Mouse (Mus musculus) midbrain, embryonic 11.5 days (tissue): ENCODE measurements around the gene Ms4a18. TPM values are rescaled to one million over a fixed set of nuclear protein-coding genes. Genes with fewer than 3 reads are reported as not detected.

Source experiments
- ATAC-seq: fragments of 200-750 bp; cut with Nextera tagmentation; 2 replicates; pipeline ENCODE4 v1.8.0; 2017; ENCODE audit warnings: moderate TSS enrichment, moderate library complexity; ENCODE audit not compliant: low FRiP score
- DNase-seq: peaks from one replicate; pipeline ENCODE4 v3.0.0; 2015; ENCODE audit warnings: low spot score; ENCODE audit errors: missing footprints
- H3K27ac ChIP-seq: fragments of 300-500 bp; sonication (generic); 2 replicates; pipeline ENCODE4 v1.5.1; 2014; ENCODE audit warnings: low read depth, low read length
- H3K27me3 ChIP-seq: fragments of 300-500 bp; sonication (generic); 2 replicates; pipeline ENCODE4 v1.6.1; 2014; ENCODE audit warnings: mild to moderate bottlenecking, low read length, moderate library complexity, mixed read lengths; ENCODE audit not compliant: control insufficient read depth, insufficient read depth
- H3K36me3 ChIP-seq: fragments of 300-500 bp; sonication (generic); 2 replicates; pipeline ENCODE4 v1.6.1; 2014; ENCODE audit warnings: mild to moderate bottlenecking, low read length, moderate library complexity, mixed read lengths; ENCODE audit not compliant: control insufficient read depth, insufficient read depth
- H3K4me1 ChIP-seq: fragments of 300-500 bp; sonication (generic); 2 replicates; pipeline ENCODE4 v1.6.1; 2014; ENCODE audit warnings: low read length; ENCODE audit not compliant: control insufficient read depth, insufficient read depth
- H3K4me2 ChIP-seq: fragments of 300-500 bp; sonication (generic); 2 replicates; pipeline ENCODE4 v1.6.1; 2014; ENCODE audit warnings: mild to moderate bottlenecking, moderate library complexity
- H3K4me3 ChIP-seq: fragments of 300-500 bp; sonication (generic); 2 replicates; pipeline ENCODE4 v1.5.1; 2014; ENCODE audit warnings: low read depth, low read length
- H3K9ac ChIP-seq: fragments of 300-500 bp; sonication (generic); 2 replicates; pipeline ENCODE4 v1.6.1; 2014; ENCODE audit warnings: low read length
- H3K9me3 ChIP-seq: fragments of 300-500 bp; sonication (generic); 2 replicates; pipeline ENCODE4 v1.6.1; 2016; ENCODE audit warnings: low read length; ENCODE audit not compliant: control insufficient read depth
- WGBS: fragments of 180-500 bp; shearing (Covaris S2); extraction: QIAGEN DNeasy Blood & Tissue Kit; methylation state at CpG from one replicate; pipeline ENCODE4 v1.1.7; 2014; 5-methylcytosine and 5-hydroxymethylcytosine counted together
- polyA plus RNA-seq: library from polyadenylated mRNA; unstranded; fragments of >200 nt; fragmentation: Nextera tagmentation; extraction: Ambion mirVana; gene quantifications from 2 replicates; pipeline ENCODE4 v1.2.1, GENCODE M21; 2014

Ms4a18 gene
- polyA plus RNA-seq, 1 experiment from 2014 or later: not detected

GRCm38 (mm10) chr19:11048503-11048902 is 30.7 kb upstream of the Ms4a18 start:
- H3K4me2 ChIP-seq: no peak overlapping the region
- no peak overlapping the region for H3K9ac ChIP-seq
- ATAC-seq: no peak
- no peaks in the 10 kb centered on the region for H3K4me1 ChIP-seq
- H3K27ac ChIP-seq: no peak overlapping the region
- H3K9me3 ChIP-seq: no peaks in the 10 kb centered on the region
- no peak for DNase-seq
- 75% methylated on average over 1 of the region's 1 CpGs for WGBS
- H3K4me3 ChIP-seq: no peak overlapping the region
- no peaks in the 10 kb centered on the region for H3K36me3 ChIP-seq
- H3K27me3 ChIP-seq: no peaks in the 10 kb centered on the region

- DNase-seq: peak; percentile 26
- ATAC-seq: no peak
- no peaks in the 10 kb centered on the region for H3K4me1 ChIP-seq
- no peak overlapping the region for H3K4me2 ChIP-seq
- H3K27ac ChIP-seq: no peak overlapping the region
- WGBS: 81% methylated on average over 6 of the region's 6 CpGs
- no peak overlapping the region for H3K4me3 ChIP-seq
- no peaks in the 10 kb centered on the region for H3K9me3 ChIP-seq
- H3K36me3 ChIP-seq: no peaks in the 10 kb centered on the region
- H3K9ac ChIP-seq: no peak overlapping the region
- H3K27me3 ChIP-seq: no peaks in the 10 kb centered on the region
These were observed 30.2 kb upstream of the Ms4a18 start for GRCm38 (mm10) chr19:11048009-11048408.

- WGBS: 9% methylated on average over 32 of the region's 40 CpGs
- ATAC-seq (peak; percentile 100), DNase-seq (peak; percentile 94)
- Histone ChIP-seq H3K4me3 (peak overlapping the region; percentile 23), H3K4me2 (peak overlapping the region; percentile 45), H3K27me3 (no peaks in the 10 kb centered on the region), H3K9ac (peak overlapping the region; percentile 42; the same call in 1 of the 2 replicates), H3K27ac (no peak overlapping the region), H3K36me3 (no peaks in the 10 kb centered on the region), H3K4me1 (no peaks in the 10 kb centered on the region), H3K9me3 (no peaks in the 10 kb centered on the region)
These were observed 27.3 kb upstream of the Ms4a18 start for GRCm38 (mm10) chr19:11044996-11045711.

GRCm38 (mm10) chr19:11044671-11044995 is 26.8 kb upstream of the Ms4a18 start:
- peak; percentile 77 for ATAC-seq
- DNase-seq: no peak
- no peaks in the 10 kb centered on the region for H3K27me3 ChIP-seq

GRCm38 (mm10) chr19:11037570-11037969 is 19.7 kb upstream of the Ms4a18 start:
- H3K36me3 ChIP-seq: no peaks in the 10 kb centered on the region
- no peaks in the 10 kb centered on the region for H3K27me3 ChIP-seq
- H3K4me3 ChIP-seq: no peak overlapping the region
- H3K9me3 ChIP-seq: no peaks in the 10 kb centered on the region
- no peak overlapping the region for H3K9ac ChIP-seq
- H3K4me1 ChIP-seq: no peaks in the 10 kb centered on the region
- H3K27ac ChIP-seq: no peak overlapping the region
- no peak for DNase-seq
- H3K4me2 ChIP-seq: no peak overlapping the region
- no peak for ATAC-seq

More at GRCm38 (mm10) chr19:11044671-11044995, 26.8 kb upstream of the Ms4a18 start:
- Histone ChIP-seq H3K4me3 (peak overlapping the region; percentile 23), H3K4me1 (no peaks in the 10 kb centered on the region), H3K36me3 (no peaks in the 10 kb centered on the region), H3K4me2 (peak overlapping the region; percentile 45), H3K27ac (no peak overlapping the region), H3K9ac (peak overlapping the region; percentile 42; the same call in 1 of the 2 replicates), H3K9me3 (no peaks in the 10 kb centered on the region)
- 48% methylated on average over 5 of the region's 5 CpGs for WGBS

GRCm38 (mm10) chr19:11022382-11022781 is 4.6 kb upstream of the Ms4a18 start:
- Histone ChIP-seq H3K9me3 (no peaks in the 10 kb centered on the region), H3K27me3 (no peaks in the 10 kb centered on the region), H3K9ac (no peak overlapping the region), H3K36me3 (no peaks in the 10 kb centered on the region), H3K4me1 (no peaks in the 10 kb centered on the region), H3K4me3 (no peak overlapping the region), H3K27ac (no peak overlapping the region), H3K4me2 (no peak overlapping the region)
- DNase-seq: no peak
- no peak for ATAC-seq

- Histone ChIP-seq H3K36me3 (no peaks in the 10 kb centered on the region), H3K9ac (no peak overlapping the region), H3K4me2 (no peak overlapping the region), H3K9me3 (no peaks in the 10 kb centered on the region), H3K4me3 (no peak overlapping the region), H3K4me1 (no peaks in the 10 kb centered on the region), H3K27ac (no peak overlapping the region), H3K27me3 (no peaks in the 10 kb centered on the region)
- no peak for ATAC-seq
- no peak for DNase-seq
- WGBS: 86% methylated on average over 2 of the region's 2 CpGs
These were observed 580 bp downstream of the Ms4a18 start for GRCm38 (mm10) chr19:11017251-11017650.

GRCm38 (mm10) chr19:11015998-11016397 is 1.8 kb downstream of the Ms4a18 start:
- Histone ChIP-seq H3K4me3 (no peak overlapping the region), H3K27ac (no peak overlapping the region), H3K36me3 (no peaks in the 10 kb centered on the region), H3K9ac (no peak overlapping the region), H3K27me3 (no peaks in the 10 kb centered on the region), H3K4me1 (no peaks in the 10 kb centered on the region), H3K9me3 (no peaks in the 10 kb centered on the region), H3K4me2 (no peak overlapping the region)
- ATAC-seq: no peak
- 78% methylated on average over 1 of the region's 1 CpGs for WGBS
- DNase-seq: no peak

GRCm38 (mm10) chr19:11015468-11015867 is 2.4 kb downstream of the Ms4a18 start:
- no peaks in the 10 kb centered on the region for H3K36me3 ChIP-seq
- no peak overlapping the region for H3K4me3 ChIP-seq
- no peaks in the 10 kb centered on the region for H3K27me3 ChIP-seq
- H3K4me2 ChIP-seq: no peak overlapping the region
- H3K27ac ChIP-seq: no peak overlapping the region
- H3K4me1 ChIP-seq: no peaks in the 10 kb centered on the region
- H3K9ac ChIP-seq: no peak overlapping the region
- ATAC-seq (no peak), DNase-seq (no peak)
- no peaks in the 10 kb centered on the region for H3K9me3 ChIP-seq
